Mouse (Mus musculus) right cerebral cortex, postnatal 14 days (tissue): ENCODE data around the gene Banp.

Source experiments
- DNase-seq: peaks from one replicate; pipeline ENCODE4 v3.0.0; 2022

Banp gene

DNA sequence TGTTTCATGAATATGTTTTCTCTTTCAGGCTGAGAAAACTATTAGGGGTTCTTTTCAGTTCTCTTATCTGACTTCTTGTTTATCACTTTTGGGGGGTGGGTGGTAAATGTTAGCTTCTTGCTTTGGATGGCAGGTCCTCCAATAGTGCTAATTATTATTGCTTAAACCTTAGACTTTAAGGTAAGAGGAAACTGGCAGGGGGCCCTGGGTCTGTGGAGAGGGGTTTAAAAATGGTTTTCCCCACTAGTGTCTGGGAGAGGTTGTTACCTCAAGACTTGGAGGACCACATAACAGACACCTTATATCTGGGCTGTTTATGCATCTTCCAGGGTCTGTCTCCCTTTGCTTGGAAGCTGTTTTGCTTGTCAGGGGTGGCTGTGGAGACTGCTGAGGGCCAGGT is 2.6 kb downstream of the Banp start:
- DNase-seq, result no peak

- DNase-seq, result no peak
These were observed 3.2 kb downstream of the Banp start for GRCm38 (mm10) chr8:121952800-121953199.

- no peak for DNase-seq
These were observed 4.4 kb downstream of the Banp start for GRCm38 (mm10) chr8:121953821-121954545.

- no peak for DNase-seq
These were observed 5.5 kb downstream of the Banp start for GRCm38 (mm10) chr8:121954981-121955555.

GRCm38 (mm10) chr8:121955825-121956500 is 6.4 kb downstream of the Banp start:
- no peak for DNase-seq

DNA sequence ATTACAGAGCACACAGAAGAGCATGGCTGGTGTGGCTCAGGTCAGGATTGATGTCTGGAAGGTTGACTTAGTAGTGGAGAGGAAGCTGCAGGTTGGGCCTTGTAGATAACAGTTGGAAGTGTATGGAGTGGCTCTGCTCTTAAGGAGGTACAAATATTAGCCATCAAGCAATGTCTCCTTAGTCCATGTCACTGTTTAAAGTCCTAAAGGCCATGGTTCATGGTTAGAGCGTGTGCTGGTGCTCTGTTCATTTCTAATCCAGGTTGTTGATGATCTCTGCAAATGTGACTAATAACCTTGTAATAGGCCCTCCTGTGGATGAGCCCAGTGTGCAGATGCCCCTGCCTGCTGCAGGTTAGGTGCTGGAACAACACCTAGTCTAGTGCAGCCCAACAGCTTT is 8.8 kb downstream of the Banp start:
- DNase-seq, result no peak

DNA sequence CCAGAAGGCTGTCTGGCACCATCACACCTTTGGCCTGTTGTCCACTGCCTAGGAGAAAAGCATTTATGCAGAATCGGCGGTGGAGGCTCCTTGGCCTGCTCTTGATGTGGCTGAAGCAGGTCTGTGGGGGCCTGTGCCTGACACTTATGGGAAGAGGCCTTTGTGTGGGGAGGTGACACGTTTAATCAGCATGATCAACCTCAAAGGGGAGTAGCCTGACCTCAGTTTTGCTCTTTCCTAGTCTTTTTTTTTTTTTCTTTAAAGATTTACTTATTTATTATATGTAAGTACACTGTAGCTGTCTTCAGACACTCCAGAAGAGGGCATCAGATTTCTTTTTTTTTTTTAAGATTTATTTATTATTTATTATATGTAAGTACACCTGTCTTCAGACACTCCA is 13.3 kb downstream of the Banp start:
- no peak for DNase-seq

- no peak for DNase-seq
These were observed 15.4 kb downstream of the Banp start for GRCm38 (mm10) chr8:121964716-121965512.

GRCm38 (mm10) chr8:121966110-121966509 is 16.6 kb downstream of the Banp start:
- DNase-seq, result no peak

DNA sequence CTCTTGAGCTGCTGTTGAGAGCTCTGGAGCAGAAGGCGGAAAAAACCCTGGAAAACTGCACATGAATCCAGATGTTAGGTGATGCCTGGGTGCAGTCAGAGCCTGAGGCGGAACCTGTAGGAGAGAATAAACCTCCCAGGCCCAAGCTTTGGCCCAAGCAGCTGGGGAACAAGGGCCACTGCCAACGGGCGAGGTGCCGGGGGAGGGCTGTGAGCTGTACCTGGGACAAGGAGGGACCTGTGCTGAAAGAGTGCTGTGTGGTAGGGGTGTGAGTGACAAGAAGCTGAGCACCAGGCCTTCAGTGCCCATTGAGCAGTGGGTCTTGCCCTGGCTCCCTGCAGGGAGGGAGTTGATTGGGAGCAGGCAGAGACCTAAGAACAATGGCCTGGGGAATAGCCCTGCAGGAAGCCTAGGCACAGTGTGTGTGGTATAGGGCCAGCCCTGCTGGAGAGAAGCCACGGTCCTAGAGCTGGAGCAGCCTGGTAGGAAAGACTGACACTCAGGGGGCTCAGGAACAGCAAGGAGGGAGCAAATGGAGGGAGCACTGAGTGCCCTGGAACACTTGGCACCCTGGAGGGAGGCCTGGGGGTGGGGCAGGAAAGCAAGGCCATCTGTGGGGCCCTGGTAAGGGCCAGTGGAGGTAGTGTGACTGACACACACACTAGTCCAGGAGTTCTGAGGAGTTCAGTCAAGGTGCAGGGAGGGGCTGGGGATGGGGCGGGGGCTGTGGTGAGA is 17.3 kb downstream of the Banp start:
- DNase-seq, result no peak

DNA sequence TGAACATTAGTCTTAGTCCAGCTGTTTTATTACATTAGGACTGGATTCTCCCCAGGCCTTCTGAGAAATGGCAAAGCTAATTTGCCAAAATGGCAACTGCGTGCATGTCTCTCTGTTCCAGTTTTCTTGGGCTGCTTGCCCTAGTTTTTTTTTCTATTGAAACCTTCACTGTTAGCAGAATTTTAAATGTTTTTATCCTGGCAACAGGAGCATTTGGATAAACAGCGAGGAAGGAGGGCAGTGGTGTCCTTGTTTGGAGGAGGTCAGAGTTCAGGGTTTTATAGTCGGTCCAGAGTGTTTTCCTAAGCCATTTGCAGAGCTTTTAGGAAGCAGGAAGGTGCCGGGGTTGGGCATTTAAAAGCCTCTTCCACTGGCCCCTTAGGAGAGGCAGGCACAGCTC is 18.4 kb downstream of the Banp start:
- no peak for DNase-seq

DNA sequence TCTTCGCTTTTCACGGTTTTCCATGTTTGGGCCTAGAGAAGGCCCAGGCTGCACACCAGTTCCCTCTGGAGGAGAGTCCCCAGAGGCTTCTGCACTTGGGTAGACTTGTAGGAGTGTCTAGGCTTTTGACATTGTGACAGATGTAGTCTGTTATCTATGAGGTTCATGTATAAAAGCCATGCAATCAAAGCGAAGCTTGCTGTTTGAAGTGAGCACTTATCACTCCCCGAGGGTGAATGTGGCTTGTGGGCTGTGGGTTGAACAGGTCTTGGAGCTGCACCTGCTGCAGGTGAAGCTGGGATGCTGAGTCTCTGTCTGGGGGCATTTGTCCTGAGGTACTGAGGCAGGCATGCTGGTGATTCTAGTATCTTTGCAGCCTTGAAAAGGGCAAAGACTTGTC is 19.0 kb downstream of the Banp start:
- no peak for DNase-seq

DNA sequence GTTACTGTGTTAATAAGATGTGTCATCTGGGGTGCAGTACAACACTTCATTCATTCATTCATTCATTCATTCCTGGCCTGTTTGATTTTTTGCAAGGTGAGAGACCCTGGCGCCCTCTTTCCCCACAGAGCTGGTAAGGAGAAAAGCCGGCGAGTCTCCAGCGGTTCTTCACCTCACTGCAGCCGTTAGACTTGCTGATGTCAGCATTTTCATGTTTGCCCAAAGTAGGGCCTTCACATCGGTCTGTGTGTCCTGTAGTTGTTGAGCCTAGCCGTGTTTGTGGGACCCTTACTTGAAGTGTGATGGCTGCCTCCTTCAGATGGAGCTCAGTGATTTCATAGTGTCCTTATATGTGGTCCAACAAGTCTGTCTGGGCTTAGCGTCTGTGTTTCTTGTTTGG is 20.7 kb downstream of the Banp start:
- no peak for DNase-seq

GRCm38 (mm10) chr8:121971488-121972058 is 22.0 kb downstream of the Banp start:
- DNase-seq, result no peak

GRCm38 (mm10) chr8:121973906-121974305 is 24.4 kb downstream of the Banp start:
- no peak for DNase-seq

GRCm38 (mm10) chr8:121977819-121978590 is 28.5 kb downstream of the Banp start:
- no peak for DNase-seq

- DNase-seq, result no peak
These were observed 29.1 kb downstream of the Banp start for GRCm38 (mm10) chr8:121978670-121979069.

- no peak for DNase-seq
These were observed 31.4 kb downstream of the Banp start for GRCm38 (mm10) chr8:121980792-121981519.

- DNase-seq, result no peak
These were observed 32.0 kb downstream of the Banp start for GRCm38 (mm10) chr8:121981520-121981895.

DNA sequence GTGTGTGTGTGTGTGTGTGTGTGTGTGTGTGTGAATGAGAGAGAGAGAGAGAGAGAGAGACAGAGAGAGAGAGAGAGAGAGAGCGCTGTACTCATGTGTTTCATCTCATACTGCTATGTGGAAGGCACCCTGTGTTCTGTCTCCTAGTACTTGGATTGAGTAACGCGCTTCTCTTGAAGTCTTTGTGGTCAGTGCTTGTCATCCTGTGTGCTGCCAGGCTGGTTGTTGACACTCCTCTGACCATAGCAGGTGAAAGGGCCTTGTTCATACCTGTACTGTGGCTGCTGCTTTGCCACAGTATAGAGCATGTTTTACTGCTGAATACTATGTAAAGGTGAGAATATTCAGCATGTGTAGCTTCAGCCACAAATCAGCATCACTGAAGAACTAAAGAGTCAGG is 36.1 kb downstream of the Banp start:
- DNase-seq, result no peak

GRCm38 (mm10) chr8:121987892-121988291 is 38.3 kb downstream of the Banp start:
- no peak for DNase-seq
